Mouse (Mus musculus) kidney, embryonic 15.5 days (tissue): Measurements from ENCODE around the gene Man1c1. TPM values are rescaled to one million over a fixed set of nuclear protein-coding genes. Genes with fewer than 3 reads are reported as not detected.

Source experiments
- ATAC-seq: fragments of 200-750 bp; cut with Nextera tagmentation; replicated peaks from 2 replicates; pipeline ENCODE4 v1.8.0; 2017; ENCODE audit warnings: moderate TSS enrichment; ENCODE audit not compliant: low FRiP score
- H3K27ac ChIP-seq: fragments of 300-500 bp; sonication (generic); 2 replicates; pipeline ENCODE4 v1.5.1; 2015; ENCODE audit warnings: mild to moderate bottlenecking, inconsistent platforms
- H3K27me3 ChIP-seq: fragments of 300-500 bp; sonication (generic); 2 replicates; pipeline ENCODE4 v1.6.1; 2015; ENCODE audit warnings: inconsistent platforms
- H3K36me3 ChIP-seq: fragments of 300-500 bp; sonication (generic); 2 replicates; pipeline ENCODE4 v1.6.1; 2015; ENCODE audit warnings: inconsistent platforms
- H3K4me1 ChIP-seq: fragments of 300-500 bp; sonication (generic); 2 replicates; pipeline ENCODE4 v1.6.1; 2015; ENCODE audit warnings: inconsistent platforms
- H3K4me2 ChIP-seq: fragments of 300-500 bp; sonication (generic); 2 replicates; pipeline ENCODE4 v1.6.1; 2015; ENCODE audit warnings: moderate library complexity, mild to moderate bottlenecking, inconsistent platforms
- H3K4me3 ChIP-seq: fragments of 300-500 bp; sonication (generic); replicated peaks from 2 replicates; pipeline ENCODE4 v1.5.1; 2015; ENCODE audit warnings: mild to moderate bottlenecking, inconsistent platforms
- H3K9ac ChIP-seq: fragments of 300-500 bp; sonication (generic); 2 replicates; pipeline ENCODE4 v1.6.1; 2015; ENCODE audit warnings: mild to moderate bottlenecking, inconsistent platforms
- H3K9me3 ChIP-seq: fragments of 300-500 bp; sonication (generic); replicated peaks from 2 replicates; pipeline ENCODE4 v1.6.1; 2016; ENCODE audit warnings: inconsistent platforms
- WGBS: fragments of 180-500 bp; shearing (Covaris S2); methylation state at CpG from one replicate; pipeline ENCODE4 v1.1.7; 2015; ENCODE audit warnings: mixed read lengths; 5-methylcytosine and 5-hydroxymethylcytosine counted together
- polyA plus RNA-seq: library from polyadenylated mRNA; unstranded; fragments of >200 nt; fragmentation: Nextera tagmentation; extraction: Ambion mirVana; gene quantifications from 2 replicates; pipeline ENCODE4 v1.2.1, GENCODE M21; 2015

The Man1c1 gene
- polyA plus RNA-seq, 1 experiment from 2014 or later: 5.1 TPM

GRCm38 (mm10) chr4:134580351-134581148 is 123.5 kb downstream of the Man1c1 start:
- no peak for ATAC-seq
- peaks cover 20% of the 10 kb centered on the region for H3K4me1 ChIP-seq
- H3K4me2 ChIP-seq: no peak overlapping the region
- H3K9me3 ChIP-seq: no peaks in the 10 kb centered on the region
- 79% methylated on average over 15 of the region's 15 CpGs for WGBS
- 0 out of 2 replicates have a peak, but pooled peaks cover 1% of the 10 kb centered on the region for H3K36me3 ChIP-seq
- no peaks in the 10 kb centered on the region for H3K27me3 ChIP-seq
- H3K9ac ChIP-seq: no peak overlapping the region
- no peak overlapping the region for H3K27ac ChIP-seq
- no peak overlapping the region for H3K4me3 ChIP-seq

GRCm38 (mm10) chr4:134579620-134580019 is 124.5 kb downstream of the Man1c1 start:
- ATAC-seq: peak; percentile 33; the same call in 1 of the 2 replicates
- peaks cover 20% of the 10 kb centered on the region for H3K4me1 ChIP-seq

GRCm38 (mm10) chr4:134579212-134579611 is 124.9 kb downstream of the Man1c1 start:
- ATAC-seq: peak; percentile 34; the same call in 1 of the 2 replicates
- Histone ChIP-seq H3K9ac (peak overlapping the region; percentile 8; the same call in 1 of the 2 replicates), H3K27ac (no peak overlapping the region), H3K36me3 (0 out of 2 replicates have a peak, but pooled peaks cover 9% of the 10 kb centered on the region), H3K4me2 (peak overlapping the region; percentile 47), H3K9me3 (no peaks in the 10 kb centered on the region), H3K4me3 (0 out of 2 replicates have a peak overlapping the region, but pooled peaks have one; percentile 2), H3K4me1 (peaks cover 20% of the 10 kb centered on the region), H3K27me3 (no peaks in the 10 kb centered on the region)
- 8% methylated on average over 11 of the region's 11 CpGs for WGBS

More at GRCm38 (mm10) chr4:134579620-134580019, 124.5 kb downstream of the Man1c1 start:
- H3K4me3 ChIP-seq: no peak overlapping the region
- H3K27ac ChIP-seq: no peak overlapping the region
- no peaks in the 10 kb centered on the region for H3K9me3 ChIP-seq
- H3K36me3 ChIP-seq: 0 out of 2 replicates have a peak, but pooled peaks cover 9% of the 10 kb centered on the region
- H3K27me3 ChIP-seq: no peaks in the 10 kb centered on the region
- peak overlapping the region; percentile 8; the same call in 1 of the 2 replicates for H3K9ac ChIP-seq
- WGBS: 22% methylated on average over 5 of the region's 5 CpGs
- H3K4me2 ChIP-seq: peak overlapping the region; percentile 47

- Histone ChIP-seq H3K4me3 (no peak overlapping the region), H3K36me3 (0 out of 2 replicates have a peak, but pooled peaks cover 9% of the 10 kb centered on the region), H3K4me2 (no peak overlapping the region; the same call in 1 of the 2 replicates), H3K4me1 (peaks cover 20% of the 10 kb centered on the region), H3K9me3 (no peaks in the 10 kb centered on the region), H3K27me3 (no peaks in the 10 kb centered on the region), H3K27ac (no peak overlapping the region), H3K9ac (no peak overlapping the region)
- no peak for ATAC-seq
- 61% methylated on average over 5 of the region's 5 CpGs for WGBS
These were observed 125.7 kb downstream of the Man1c1 start for GRCm38 (mm10) chr4:134578407-134578806.

- WGBS: 74% methylated on average over 2 of the region's 2 CpGs
- no peak for ATAC-seq
These were observed 126.8 kb downstream of the Man1c1 start for GRCm38 (mm10) chr4:134577281-134577680.

GRCm38 (mm10) chr4:134575486-134575885 is 128.6 kb downstream of the Man1c1 start:
- Histone ChIP-seq H3K4me2 (no peak overlapping the region), H3K4me3 (no peak overlapping the region), H3K9ac (no peak overlapping the region), H3K27ac (no peak overlapping the region), H3K9me3 (no peaks in the 10 kb centered on the region), H3K36me3 (0 out of 2 replicates have a peak, but pooled peaks cover 9% of the 10 kb centered on the region), H3K4me1 (peaks cover 20% of the 10 kb centered on the region), H3K27me3 (no peaks in the 10 kb centered on the region)
- WGBS: 38% methylated on average over 11 of the region's 11 CpGs
- ATAC-seq: no peak

More at GRCm38 (mm10) chr4:134577281-134577680, 126.8 kb downstream of the Man1c1 start:
- Histone ChIP-seq H3K27me3 (no peaks in the 10 kb centered on the region), H3K9ac (no peak overlapping the region), H3K36me3 (0 out of 2 replicates have a peak, but pooled peaks cover 9% of the 10 kb centered on the region), H3K9me3 (no peaks in the 10 kb centered on the region), H3K4me3 (no peak overlapping the region), H3K4me1 (peaks cover 20% of the 10 kb centered on the region), H3K4me2 (no peak overlapping the region), H3K27ac (no peak overlapping the region)

GRCm38 (mm10) chr4:134572449-134573300 is 131.4 kb downstream of the Man1c1 start:
- H3K4me2 ChIP-seq: no peak overlapping the region
- no peak overlapping the region for H3K27ac ChIP-seq
- H3K27me3 ChIP-seq: no peaks in the 10 kb centered on the region
- 67% methylated on average over 24 of the region's 24 CpGs for WGBS
- H3K4me1 ChIP-seq: 0 out of 2 replicates have a peak, but pooled peaks cover 2% of the 10 kb centered on the region
- 0 out of 2 replicates have a peak, but pooled peaks cover 9% of the 10 kb centered on the region for H3K36me3 ChIP-seq
- H3K9ac ChIP-seq: no peak overlapping the region
- ATAC-seq: no peak
- H3K4me3 ChIP-seq: no peak overlapping the region
- no peaks in the 10 kb centered on the region for H3K9me3 ChIP-seq

- Histone ChIP-seq H3K27me3 (no peaks in the 10 kb centered on the region), H3K9ac (no peak overlapping the region), H3K4me2 (no peak overlapping the region), H3K4me1 (0 out of 2 replicates have a peak, but pooled peaks cover 5% of the 10 kb centered on the region), H3K36me3 (peaks cover 11% of the 10 kb centered on the region; the same call in 1 of the 2 replicates), H3K4me3 (no peak overlapping the region), H3K9me3 (no peaks in the 10 kb centered on the region), H3K27ac (no peak overlapping the region)
- WGBS: 64% methylated on average over 14 of the region's 14 CpGs
- ATAC-seq: no peak
These were observed 133.2 kb downstream of the Man1c1 start for GRCm38 (mm10) chr4:134570704-134571451.

- Histone ChIP-seq H3K9ac (no peak overlapping the region), H3K36me3 (peaks cover 12% of the 10 kb centered on the region), H3K27me3 (no peaks in the 10 kb centered on the region)
These were observed 134.3 kb downstream of the Man1c1 start for GRCm38 (mm10) chr4:134569831-134570230.

GRCm38 (mm10) chr4:134569205-134569604 is 134.9 kb downstream of the Man1c1 start:
- Histone ChIP-seq H3K9ac (no peak overlapping the region), H3K27ac (no peak overlapping the region), H3K4me1 (0 out of 2 replicates have a peak, but pooled peaks cover 5% of the 10 kb centered on the region), H3K4me3 (no peak overlapping the region), H3K4me2 (no peak overlapping the region), H3K9me3 (no peaks in the 10 kb centered on the region), H3K27me3 (no peaks in the 10 kb centered on the region), H3K36me3 (peaks cover 11% of the 10 kb centered on the region)
- no peak for ATAC-seq
- 71% methylated on average over 6 of the region's 6 CpGs for WGBS

More at GRCm38 (mm10) chr4:134569831-134570230, 134.3 kb downstream of the Man1c1 start:
- no peak overlapping the region for H3K4me2 ChIP-seq
- WGBS: 72% methylated on average over 8 of the region's 8 CpGs
- ATAC-seq: no peak
- 0 out of 2 replicates have a peak, but pooled peaks cover 5% of the 10 kb centered on the region for H3K4me1 ChIP-seq
- no peaks in the 10 kb centered on the region for H3K9me3 ChIP-seq
- H3K4me3 ChIP-seq: no peak overlapping the region
- no peak overlapping the region for H3K27ac ChIP-seq
